Mouse (Mus musculus) erythroblast, embryonic 14.5 days (primary cell): ENCODE results near the gene Kazald1.

ENCODE experiments used
- GATA1 ChIP-seq: IDR thresholded peaks from 2 replicates; pipeline ENCODE4 v1.6.1; 2012; ENCODE audit warnings: low read length, inconsistent platforms, mixed read lengths
- TAL1 ChIP-seq: IDR thresholded peaks from 3 replicates; pipeline ENCODE4 v1.6.1; 2012; ENCODE audit warnings: low read length, inconsistent platforms, mixed read lengths

- TF ChIP-seq GATA1 (no peak), TAL1 (no peak)
Observed at GRCm38 (mm10) chr19:45105591-45105990, 30.6 kb downstream of the Kazald1 start.
